Mouse (Mus musculus): ENCODE results near the gene Mybpc2. TPM values are rescaled to one million over a fixed set of nuclear protein-coding genes. Genes with fewer than 3 reads are reported as not detected.

Mybpc2 gene
- polyA plus RNA-seq, 1 experiment from 2014 or later = 0.06 TPM

Small RNAs within 50 kb of the gene (microRNA-seq; reads per million reads assigned to microRNA genes)
- 0.73 reads per million for gene Mir7052
- 0.73 reads per million for gene Mir7053

Other genes starting within 250 kb of the Mybpc2 start
- gene Clec11a, start 217.8 kb downstream of the Mybpc2 start, polyA plus RNA-seq (2016; fragmentation: Nextera tagmentation; extraction: Ambion mirVana) = 1.9 and 2.3 TPM in 2 replicates
- 2.4 and 3.8 TPM in 2 replicates for gene Shank1, start 214.4 kb downstream of the Mybpc2 start, polyA plus RNA-seq (2016; fragmentation: Nextera tagmentation; extraction: Ambion mirVana)
- gene Syt3, start 140.6 kb downstream of the Mybpc2 start, polyA plus RNA-seq (2016; fragmentation: Nextera tagmentation; extraction: Ambion mirVana) = 2.9 and 3.3 TPM in 2 replicates
- 0.86 and 1.1 TPM in 2 replicates for gene 1700008O03Rik, start 138.8 kb downstream of the Mybpc2 start, polyA plus RNA-seq (2016; fragmentation: Nextera tagmentation; extraction: Ambion mirVana)
- gene Lrrc4b, start 95.6 kb downstream of the Mybpc2 start, polyA plus RNA-seq (2016; fragmentation: Nextera tagmentation; extraction: Ambion mirVana) = 2.3 and 2.6 TPM in 2 replicates
- gene Aspdh, start 59.3 kb downstream of the Mybpc2 start, polyA plus RNA-seq (2016; fragmentation: Nextera tagmentation; extraction: Ambion mirVana) = 0.42 and 0.71 TPM in 2 replicates
- gene Josd2, start 56.7 kb downstream of the Mybpc2 start, polyA plus RNA-seq (2016; fragmentation: Nextera tagmentation; extraction: Ambion mirVana) = 80.4 and 85.6 TPM in 2 replicates
- gene Emc10, start 28.1 kb downstream of the Mybpc2 start, polyA plus RNA-seq (2016; fragmentation: Nextera tagmentation; extraction: Ambion mirVana) = 121 and 124 TPM in 2 replicates
- 20.2 and 22.5 TPM in 2 replicates for gene Fam71e1, start 28.1 kb downstream of the Mybpc2 start, polyA plus RNA-seq (2016; fragmentation: Nextera tagmentation; extraction: Ambion mirVana)
- gene Spib, start 7.4 kb upstream of the Mybpc2 start, polyA plus RNA-seq (2016; fragmentation: Nextera tagmentation; extraction: Ambion mirVana) = 0.10 TPM in 1 of 2 replicates, not detected in the other
- 125 and 130 TPM in 2 replicates for gene Pold1, start 24.2 kb upstream of the Mybpc2 start, polyA plus RNA-seq (2016; fragmentation: Nextera tagmentation; extraction: Ambion mirVana)
- 68.1 and 68.6 TPM in 2 replicates for gene Nr1h2, start 29.3 kb upstream of the Mybpc2 start, polyA plus RNA-seq (2016; fragmentation: Nextera tagmentation; extraction: Ambion mirVana)
- 1.1 and 1.3 TPM in 2 replicates for gene Napsa, start 47.7 kb upstream of the Mybpc2 start, polyA plus RNA-seq (2016; fragmentation: Nextera tagmentation; extraction: Ambion mirVana)
- 0.70 and 0.79 TPM in 2 replicates for gene Kcnc3, start 66.0 kb upstream of the Mybpc2 start, polyA plus RNA-seq (2016; fragmentation: Nextera tagmentation; extraction: Ambion mirVana)
- gene Myh14, start 146.2 kb upstream of the Mybpc2 start, polyA plus RNA-seq (2016; fragmentation: Nextera tagmentation; extraction: Ambion mirVana) = 6.5 and 6.8 TPM in 2 replicates
- gene Izumo2, start 184.1 kb upstream of the Mybpc2 start, polyA plus RNA-seq (2016; fragmentation: Nextera tagmentation; extraction: Ambion mirVana) = not detected in 2 replicates
- gene Vrk3, start 223.8 kb upstream of the Mybpc2 start, polyA plus RNA-seq (2016; fragmentation: Nextera tagmentation; extraction: Ambion mirVana) = 36.4 and 36.7 TPM in 2 replicates
- 2.3 and 2.6 TPM in 2 replicates for gene Zfp473, start 226.4 kb upstream of the Mybpc2 start, polyA plus RNA-seq (2016; fragmentation: Nextera tagmentation; extraction: Ambion mirVana)

Measured in embryonic facial prominence, embryonic 12.5 days (tissue).